Mouse (Mus musculus): Measurements from ENCODE around the gene Tgfa.

Tgfa gene

DNA sequence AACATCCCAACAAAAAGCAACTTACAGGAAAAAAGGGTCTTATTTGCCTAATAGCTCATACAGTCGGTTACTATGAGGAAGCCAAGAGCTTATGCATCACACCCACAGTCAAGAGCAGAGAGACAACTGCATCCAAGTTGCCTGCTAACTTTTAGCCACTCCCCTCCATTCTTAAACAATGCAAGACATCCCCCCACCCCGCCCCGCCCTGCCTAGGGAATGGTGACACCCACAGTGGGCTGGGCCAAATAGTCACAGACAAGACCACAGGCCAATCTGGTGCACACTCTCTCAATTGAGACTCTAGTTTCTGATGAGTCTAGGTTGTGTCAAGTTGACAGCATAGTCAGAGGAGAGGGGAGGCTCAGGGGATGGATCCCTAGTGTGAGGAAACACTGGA is 101.1 kb downstream of the Tgfa start:
- DNase-seq (ENCODE audit: low read depth, low spot score) = no peak

DNA sequence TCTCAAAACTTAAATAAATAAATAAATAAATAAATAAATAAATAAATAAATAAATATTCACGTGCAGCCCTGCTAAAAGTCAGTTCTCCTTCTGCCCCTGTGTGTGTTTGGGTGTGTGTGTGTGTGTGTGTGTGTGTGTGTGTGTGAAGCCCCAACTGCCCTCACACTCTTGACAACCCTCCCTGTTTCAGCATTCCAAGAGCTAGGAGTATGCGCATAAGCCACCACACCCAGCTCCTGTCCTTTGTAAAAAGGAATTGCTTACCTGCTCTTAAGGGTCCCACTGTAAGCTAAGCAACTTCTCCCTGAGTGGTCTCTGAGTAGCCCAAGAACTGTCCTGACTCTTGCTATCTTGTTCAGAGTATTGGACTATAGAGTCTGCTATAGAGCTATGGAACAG is 101.9 kb downstream of the Tgfa start:
- DNase-seq (ENCODE audit: low read depth, low spot score) = no peak

DNA sequence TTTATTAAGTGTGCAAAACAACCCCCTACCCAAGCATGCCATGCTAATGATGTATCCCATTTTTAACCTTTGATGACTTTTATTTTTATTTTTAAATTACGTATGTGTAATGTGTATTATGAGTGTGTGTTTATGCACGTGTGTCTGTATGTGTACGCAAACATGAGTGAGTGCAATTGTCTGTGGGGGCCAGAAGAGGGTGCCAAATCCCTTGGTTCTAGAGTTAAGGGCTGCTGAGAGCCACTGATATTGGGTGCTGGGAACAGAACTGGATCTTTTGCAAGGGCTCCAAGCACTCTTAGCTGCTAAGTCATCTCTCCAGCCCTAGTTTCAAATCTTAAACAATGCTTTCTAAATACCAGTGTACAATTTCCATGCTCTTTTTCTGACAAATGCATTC is 103.9 kb downstream of the Tgfa start:
- no peak for DNase-seq (ENCODE audit: low read depth, low spot score)

DNA sequence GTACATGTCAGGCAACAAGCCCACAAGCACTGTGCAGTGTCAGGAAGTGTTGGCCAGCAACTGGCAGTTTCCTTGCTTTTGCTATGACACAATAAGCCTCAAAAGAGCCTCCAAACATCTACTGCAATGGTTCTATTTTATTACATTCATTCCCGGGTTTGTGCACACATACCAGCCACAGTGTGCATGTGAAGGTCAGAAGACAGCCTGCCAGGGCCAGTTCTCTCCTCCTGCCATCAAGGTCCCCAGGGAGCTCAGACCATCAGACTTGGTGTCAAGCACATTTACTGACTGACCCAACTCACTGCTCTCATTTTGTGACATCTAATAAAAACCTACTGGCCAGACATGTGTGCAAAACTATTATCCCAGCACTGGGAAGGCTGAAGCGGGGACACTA is 104.4 kb downstream of the Tgfa start:
- no peak for DNase-seq (ENCODE audit: low read depth, low spot score)

DNA sequence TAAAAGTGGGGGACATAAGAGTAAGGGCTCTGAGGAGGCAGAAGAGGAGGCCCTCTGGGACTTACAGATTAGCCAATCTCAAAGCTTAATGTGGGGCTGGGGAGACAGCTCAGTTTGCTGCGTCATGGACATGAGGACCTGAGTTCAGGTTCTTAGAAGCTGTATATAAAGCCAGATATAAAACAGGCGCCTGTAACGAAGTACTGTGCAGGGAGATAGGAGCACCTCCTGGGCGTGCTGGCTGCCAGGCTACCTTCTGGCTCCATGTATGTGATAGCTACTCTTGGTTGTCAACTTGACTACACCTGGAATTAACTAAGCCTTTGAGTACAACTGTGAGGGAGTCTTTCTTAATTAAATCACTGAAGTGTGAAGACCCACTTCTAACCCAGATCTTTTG is 110.7 kb downstream of the Tgfa start:
- DNase-seq (ENCODE audit: low read depth, low spot score) = no peak

DNA sequence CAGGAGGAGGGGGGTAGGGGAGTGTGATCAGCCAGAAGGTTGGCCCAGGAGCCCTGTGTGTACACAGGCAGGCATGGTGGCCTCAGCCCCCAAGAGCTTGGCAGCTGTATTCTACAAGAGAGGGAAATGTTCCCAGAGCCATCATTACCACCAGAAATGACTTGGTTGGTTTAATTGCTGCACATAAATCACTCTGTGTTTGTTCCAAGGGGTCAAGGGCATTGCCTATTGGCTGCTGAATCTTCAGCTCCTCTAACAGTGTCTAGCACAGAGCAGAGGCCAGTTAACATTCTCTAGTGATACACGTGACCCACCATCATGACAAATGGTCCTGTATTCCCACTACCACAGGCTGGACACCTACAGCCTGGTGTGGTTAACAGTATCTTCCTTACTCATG is 119.0 kb downstream of the Tgfa start:
- DNase-seq (ENCODE audit: low read depth, low spot score) = no peak

DNA sequence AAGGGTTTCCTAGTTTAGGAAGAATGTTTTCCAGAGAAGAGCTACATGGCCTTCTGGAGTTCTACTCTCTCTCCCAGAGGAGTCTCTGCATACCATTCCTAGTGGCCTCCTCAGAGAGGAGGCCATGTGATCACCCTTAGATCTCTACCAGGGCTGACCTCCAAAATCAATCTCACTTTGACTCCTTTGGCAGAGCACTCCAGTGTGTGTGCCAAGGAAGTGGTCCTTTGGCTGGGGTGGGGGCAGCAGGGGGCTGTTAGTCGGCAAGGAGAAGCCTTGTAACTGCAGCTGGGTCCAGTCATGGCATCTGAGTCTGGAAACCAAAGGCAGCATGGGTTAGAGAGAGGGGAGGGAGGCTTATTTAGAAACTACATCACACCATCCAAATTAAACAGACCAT is 122.0 kb downstream of the Tgfa start:
- DNase-seq (ENCODE audit: low read depth, low spot score) = no peak

DNA sequence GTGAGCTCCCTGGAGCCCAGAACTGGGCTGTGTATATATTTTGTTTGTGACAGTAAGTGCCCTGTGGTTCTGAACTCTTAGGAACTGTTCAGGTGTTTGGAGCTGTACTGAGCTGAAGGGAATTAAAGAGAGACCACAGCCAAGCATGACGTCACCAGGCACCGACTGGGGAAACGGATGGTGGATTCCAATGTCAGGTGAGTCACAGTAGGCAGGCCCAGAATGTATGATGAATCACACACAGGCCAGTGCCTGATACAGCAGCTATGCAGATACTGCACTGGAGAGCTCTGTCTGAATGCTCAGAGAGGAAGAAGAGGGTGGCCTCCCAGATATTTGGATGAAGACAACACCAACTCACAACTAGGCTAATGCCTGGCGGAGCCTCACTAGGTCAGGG is 123.8 kb downstream of the Tgfa start:
- peak; percentile 85 for DNase-seq (ENCODE audit: low read depth, low spot score)

DNA sequence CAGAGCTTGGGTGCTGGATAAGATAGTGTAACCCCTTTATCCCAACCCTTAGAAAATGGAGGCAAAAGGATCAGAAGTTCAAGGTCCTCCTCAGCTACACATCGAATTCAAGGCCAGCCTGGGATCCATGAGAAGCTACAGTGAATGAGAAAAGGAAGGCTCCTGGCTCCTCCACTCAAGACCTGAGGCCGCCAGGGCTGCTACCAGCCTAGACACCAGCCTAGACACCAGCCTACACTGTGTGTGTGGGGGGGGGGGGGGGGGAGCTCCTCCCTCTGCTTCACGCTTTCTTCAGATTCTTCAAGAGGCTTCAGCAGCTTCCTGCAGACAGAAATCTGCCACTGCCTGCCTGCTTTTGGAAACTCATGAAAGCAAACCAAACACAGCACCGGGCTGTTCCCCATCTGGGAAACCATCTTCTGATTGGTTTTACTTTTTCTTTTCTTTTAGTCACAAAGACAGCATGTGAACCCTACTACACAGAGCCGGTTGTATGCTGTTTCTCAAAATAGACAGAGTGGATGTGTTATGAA is 127.1 kb downstream of the Tgfa start:
- DNase-seq (ENCODE audit: low read depth, low spot score) = peak; percentile 55

DNA sequence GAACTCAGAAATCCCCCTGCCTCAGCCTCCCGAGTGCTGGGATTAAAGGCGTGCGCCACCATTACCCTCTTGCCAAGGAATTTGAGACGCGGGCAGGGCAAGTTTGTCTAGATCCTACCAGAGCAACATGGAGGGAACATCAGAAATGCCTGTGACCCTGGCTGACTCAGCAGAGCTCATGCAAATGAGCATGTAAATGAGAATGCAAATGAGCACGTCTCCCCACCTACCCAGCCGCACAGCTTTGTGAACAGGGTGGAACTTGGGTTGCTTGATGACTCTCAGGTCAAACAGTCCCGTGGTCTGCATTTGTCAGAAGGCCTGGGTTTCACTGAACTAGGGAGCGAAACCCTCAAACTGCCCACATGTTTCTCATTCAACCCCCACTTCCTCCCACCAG is 128.0 kb downstream of the Tgfa start:
- DNase-seq (ENCODE audit: low read depth, low spot score) = no peak

DNA sequence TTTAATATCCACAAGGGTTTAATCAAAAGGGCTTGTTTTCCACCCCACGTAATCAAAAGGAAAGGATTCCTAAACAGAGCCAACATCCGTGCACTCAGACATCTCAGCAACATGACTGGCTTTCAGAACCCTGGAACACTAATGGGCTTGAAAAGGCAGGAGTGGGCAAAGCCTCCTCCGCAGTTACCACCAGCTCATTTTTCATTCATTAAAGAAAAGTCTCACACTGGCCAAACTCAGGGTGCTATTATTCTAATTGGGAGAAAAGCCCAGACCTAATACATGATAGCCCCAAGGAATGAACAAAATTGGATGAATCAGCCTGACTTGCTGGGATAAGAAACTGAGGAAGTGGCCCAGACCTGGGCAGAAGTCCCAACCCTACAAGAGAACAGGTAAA is 129.4 kb downstream of the Tgfa start:
- DNase-seq (ENCODE audit: low read depth, low spot score) = no peak
